Mouse (Mus musculus): Measurements from ENCODE around the gene Pde1c. TPM values are rescaled to one million over a fixed set of nuclear protein-coding genes. Genes with fewer than 3 reads are reported as not detected.
A peak's percentile ranks its signal among the peaks of the same experiment; 100 is the strongest.

The Pde1c gene
- polyA plus RNA-seq, 1 experiment, result not detected

DNA sequence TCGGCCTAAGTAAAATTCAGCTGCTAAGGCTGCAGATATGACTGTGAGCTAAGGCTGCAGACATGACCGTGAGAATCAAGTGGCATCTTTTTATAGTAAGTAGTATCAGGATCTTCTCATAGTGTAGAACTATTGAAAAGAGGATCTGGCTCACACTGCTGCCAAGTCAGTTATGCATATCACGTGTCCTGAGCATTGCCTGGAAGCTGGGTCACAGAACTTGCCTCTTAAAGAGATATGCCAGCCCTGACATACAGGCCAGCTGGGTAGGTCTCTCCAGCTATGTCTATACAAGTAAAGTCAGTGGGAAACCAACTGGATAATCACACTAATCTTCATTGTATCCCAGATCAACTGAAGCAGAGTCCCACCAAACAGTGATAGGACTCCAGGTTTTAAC is 83.8 kb downstream of the Pde1c start:
- 65% methylated on average over 3 of the region's 3 CpGs for WGBS
- H3K4me1 ChIP-seq (ENCODE audit: control insufficient read depth, insufficient read depth, low read length), result 0 out of 2 replicates have a peak, but pooled peaks cover 2% of the 10 kb centered on the region
- H3K27ac ChIP-seq (ENCODE audit: insufficient read depth, low read depth, low read length), result no peak overlapping the region
- no peak for TF ChIP-seq CTCF (IDR thresholded peaks at IDR 0.05; ENCODE audit: insufficient read depth, low read depth, low read length)
- TF ChIP-seq POLR2A (IDR thresholded peaks at IDR 0.05; ENCODE audit: insufficient read depth, low read depth, low read length), result no peak
- no peak overlapping the region for H3K4me3 ChIP-seq (ENCODE audit: insufficient read depth, low read depth, low read length)

DNA sequence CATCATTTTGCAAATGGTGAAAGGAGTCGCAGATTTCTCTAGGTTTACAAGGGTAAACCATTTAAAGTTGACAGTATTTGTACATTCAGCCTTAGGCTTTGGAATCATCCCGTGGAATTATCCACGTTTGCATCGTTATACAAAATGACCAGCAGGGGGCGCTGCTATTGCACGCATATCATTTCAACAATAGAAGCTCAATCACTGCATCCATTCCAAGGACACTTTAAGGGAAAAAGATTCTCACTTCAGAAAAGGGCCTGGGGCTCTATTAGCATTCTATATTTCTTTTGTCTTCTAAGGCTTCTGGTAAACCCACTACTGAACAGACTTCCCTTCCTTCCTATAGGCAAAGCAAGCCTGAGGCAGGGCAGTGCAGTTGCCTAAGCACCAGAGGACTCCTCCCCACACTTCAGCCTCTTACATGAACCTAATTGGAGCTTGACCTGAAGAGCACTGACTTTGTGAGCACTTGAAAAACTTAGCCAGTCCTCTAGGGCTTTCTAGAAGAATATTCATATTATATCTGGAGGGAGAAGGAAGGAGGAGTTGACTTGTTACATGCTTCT is 87.9 kb downstream of the Pde1c start:
- Histone ChIP-seq H3K27ac (ENCODE audit: insufficient read depth, low read depth, low read length) (no peak overlapping the region), H3K4me1 (ENCODE audit: control insufficient read depth, insufficient read depth, low read length) (0 out of 2 replicates have a peak, but pooled peaks cover 2% of the 10 kb centered on the region), H3K4me3 (ENCODE audit: insufficient read depth, low read depth, low read length) (no peak overlapping the region)
- TF ChIP-seq POLR2A (IDR thresholded peaks at IDR 0.05; ENCODE audit: insufficient read depth, low read depth, low read length) (no peak), CTCF (IDR thresholded peaks at IDR 0.05; ENCODE audit: insufficient read depth, low read depth, low read length) (no peak)
- 2% methylated on average over 6 of the region's 6 CpGs for WGBS

DNA sequence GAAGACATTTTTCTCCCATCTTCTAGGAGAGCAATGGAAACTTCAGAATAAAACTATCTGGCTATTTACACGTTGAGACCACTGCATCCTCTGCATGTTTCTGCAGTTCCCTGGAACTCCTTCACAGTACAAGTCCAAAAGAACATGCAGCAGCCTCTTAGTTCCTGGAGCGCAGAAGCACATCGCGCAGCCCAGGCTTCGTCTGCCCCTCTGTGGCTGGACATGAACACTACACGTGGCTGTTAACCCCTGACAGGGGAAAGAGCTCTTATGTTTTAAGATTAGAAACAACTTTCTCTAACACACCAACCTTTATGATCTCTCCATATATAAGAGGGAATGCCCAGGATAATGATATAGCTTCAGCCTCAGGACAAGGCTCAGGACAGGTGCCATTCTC is 92.3 kb downstream of the Pde1c start:
- no peak overlapping the region for H3K27ac ChIP-seq (ENCODE audit: insufficient read depth, low read depth, low read length)
- WGBS, result 18% methylated on average over 6 of the region's 6 CpGs
- H3K4me1 ChIP-seq (ENCODE audit: control insufficient read depth, insufficient read depth, low read length), result no peaks in the 10 kb centered on the region
- TF ChIP-seq CTCF (IDR thresholded peaks at IDR 0.05; ENCODE audit: insufficient read depth, low read depth, low read length) (peak; percentile 67), POLR2A (IDR thresholded peaks at IDR 0.05; ENCODE audit: insufficient read depth, low read depth, low read length) (no peak)
- H3K4me3 ChIP-seq (ENCODE audit: insufficient read depth, low read depth, low read length), result no peak overlapping the region

DNA sequence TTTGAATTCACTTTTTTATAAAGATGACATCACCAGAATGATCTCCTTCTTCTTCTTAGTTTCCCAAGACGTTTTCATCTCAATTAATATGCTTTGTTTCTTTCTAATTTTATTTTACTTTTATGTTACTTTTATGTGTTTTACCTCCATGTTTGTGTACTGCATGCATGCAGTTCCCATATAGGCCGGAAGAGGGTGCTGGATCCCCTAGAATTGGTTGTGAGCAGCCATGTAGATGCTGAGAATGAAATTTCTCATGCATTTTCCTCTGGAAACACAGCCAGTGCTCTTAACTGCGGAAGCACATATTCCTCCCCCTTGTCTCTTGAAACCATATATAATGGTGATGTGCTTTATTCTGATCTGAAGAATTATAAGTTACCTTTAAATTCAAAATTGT is 110.8 kb downstream of the Pde1c start:
- Histone ChIP-seq H3K4me3 (ENCODE audit: insufficient read depth, low read depth, low read length) (no peak overlapping the region), H3K27ac (ENCODE audit: insufficient read depth, low read depth, low read length) (no peak overlapping the region), H3K4me1 (ENCODE audit: control insufficient read depth, insufficient read depth, low read length) (no peaks in the 10 kb centered on the region)
- TF ChIP-seq POLR2A (IDR thresholded peaks at IDR 0.05; ENCODE audit: insufficient read depth, low read depth, low read length) (no peak), CTCF (IDR thresholded peaks at IDR 0.05; ENCODE audit: insufficient read depth, low read depth, low read length) (no peak)
- 52% methylated on average over 3 of the region's 3 CpGs for WGBS

DNA sequence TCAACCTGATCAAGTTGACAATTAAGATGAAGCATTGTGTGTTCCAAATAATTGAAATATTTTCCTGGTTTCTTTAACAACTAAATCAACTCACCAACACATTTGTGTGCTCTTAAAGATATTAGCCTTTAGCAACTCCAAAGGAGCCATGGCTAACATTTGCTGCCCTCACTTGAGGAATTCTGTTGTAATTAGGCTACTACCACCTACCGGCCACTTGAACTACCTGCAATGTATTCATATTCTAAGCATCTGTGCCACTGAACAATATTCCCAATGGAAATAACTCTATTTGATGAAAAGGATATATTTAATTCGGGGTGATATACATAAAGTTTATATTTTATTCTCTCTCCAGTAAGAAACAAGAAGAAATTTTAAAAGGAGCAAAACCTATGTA is 121.0 kb downstream of the Pde1c start:
- no peaks in the 10 kb centered on the region for H3K4me1 ChIP-seq (ENCODE audit: control insufficient read depth, insufficient read depth, low read length)
- TF ChIP-seq CTCF (IDR thresholded peaks at IDR 0.05; ENCODE audit: insufficient read depth, low read depth, low read length) (no peak), POLR2A (IDR thresholded peaks at IDR 0.05; ENCODE audit: insufficient read depth, low read depth, low read length) (no peak)
- no peak overlapping the region for H3K27ac ChIP-seq (ENCODE audit: insufficient read depth, low read depth, low read length)
- WGBS, result 31% methylated on average over 2 of the region's 2 CpGs
- H3K4me3 ChIP-seq (ENCODE audit: insufficient read depth, low read depth, low read length), result no peak overlapping the region

DNA sequence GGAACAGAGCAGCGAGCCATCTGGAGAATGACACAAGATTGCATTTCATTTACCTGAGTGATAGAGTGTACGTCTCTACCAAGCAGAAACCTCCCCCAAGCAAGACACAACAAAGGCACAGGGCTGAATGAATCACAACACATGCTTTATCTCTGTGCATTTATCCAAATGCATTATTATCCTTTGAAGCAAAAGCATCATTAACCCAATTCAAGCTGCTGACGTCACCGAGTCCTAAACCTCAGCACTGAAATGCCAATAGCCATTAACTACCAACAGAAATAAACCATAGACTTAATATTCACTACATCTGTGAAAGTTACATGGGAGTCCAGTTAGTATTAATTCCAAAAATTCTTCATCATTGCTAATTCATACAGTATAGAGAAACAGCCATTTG is 127.4 kb downstream of the Pde1c start:
- TF ChIP-seq CTCF (IDR thresholded peaks at IDR 0.05; ENCODE audit: insufficient read depth, low read depth, low read length), result no peak
- TF ChIP-seq POLR2A (IDR thresholded peaks at IDR 0.05; ENCODE audit: insufficient read depth, low read depth, low read length), result no peak
- H3K4me1 ChIP-seq (ENCODE audit: control insufficient read depth, insufficient read depth, low read length), result no peaks in the 10 kb centered on the region
- 51% methylated on average over 4 of the region's 4 CpGs for WGBS
- H3K27ac ChIP-seq (ENCODE audit: insufficient read depth, low read depth, low read length), result no peak overlapping the region
- H3K4me3 ChIP-seq (ENCODE audit: insufficient read depth, low read depth, low read length), result no peak overlapping the region

DNA sequence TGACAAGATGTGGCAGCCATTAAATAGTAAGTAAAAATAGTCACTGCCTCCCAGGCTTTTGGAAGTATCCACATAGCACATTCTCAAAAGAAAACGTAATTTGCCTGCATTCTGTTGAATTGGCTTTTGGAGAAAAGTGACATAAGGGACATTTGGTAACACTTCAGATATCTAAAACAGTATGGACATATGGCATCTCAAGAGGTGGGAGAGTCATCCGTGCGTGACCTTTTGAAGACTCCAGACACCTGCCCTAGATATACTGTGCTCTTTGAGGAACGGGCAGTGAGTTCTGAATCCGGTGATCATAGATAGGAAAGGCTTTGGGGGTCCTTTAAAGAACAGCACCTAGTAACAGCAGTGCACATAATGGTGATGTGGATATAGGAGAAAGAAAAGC is 143.1 kb downstream of the Pde1c start:
- Histone ChIP-seq H3K27ac (ENCODE audit: insufficient read depth, low read depth, low read length) (no peak overlapping the region), H3K4me1 (ENCODE audit: control insufficient read depth, insufficient read depth, low read length) (no peaks in the 10 kb centered on the region), H3K4me3 (ENCODE audit: insufficient read depth, low read depth, low read length) (no peak overlapping the region)
- no peak for TF ChIP-seq CTCF (IDR thresholded peaks at IDR 0.05; ENCODE audit: insufficient read depth, low read depth, low read length)
- TF ChIP-seq POLR2A (IDR thresholded peaks at IDR 0.05; ENCODE audit: insufficient read depth, low read depth, low read length), result no peak
- WGBS, result 92% methylated on average over 5 of the region's 5 CpGs

DNA sequence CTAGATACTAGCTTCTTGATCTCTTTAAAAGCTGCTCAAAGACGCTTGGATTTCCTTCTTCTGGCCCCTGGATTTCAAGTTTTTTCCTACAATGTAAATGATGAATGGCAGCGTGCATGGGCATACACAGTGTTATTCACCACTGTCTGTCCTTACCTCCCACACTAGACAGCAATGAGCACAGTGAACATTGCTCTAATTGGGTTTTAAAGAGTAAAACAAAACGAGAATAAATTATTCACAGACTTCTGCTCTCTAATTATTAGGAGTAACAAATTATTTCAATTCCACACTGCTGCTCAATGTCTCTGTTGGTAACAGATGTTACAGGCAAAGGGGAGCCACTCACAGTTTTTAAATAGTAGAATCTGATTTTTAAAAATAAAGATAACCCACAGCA is 146.0 kb downstream of the Pde1c start:
- 17% methylated on average over 3 of the region's 3 CpGs for WGBS
- no peak for TF ChIP-seq POLR2A (IDR thresholded peaks at IDR 0.05; ENCODE audit: insufficient read depth, low read depth, low read length)
- Histone ChIP-seq H3K4me1 (ENCODE audit: control insufficient read depth, insufficient read depth, low read length) (no peaks in the 10 kb centered on the region), H3K4me3 (ENCODE audit: insufficient read depth, low read depth, low read length) (no peak overlapping the region), H3K27ac (ENCODE audit: insufficient read depth, low read depth, low read length) (no peak overlapping the region)

DNA sequence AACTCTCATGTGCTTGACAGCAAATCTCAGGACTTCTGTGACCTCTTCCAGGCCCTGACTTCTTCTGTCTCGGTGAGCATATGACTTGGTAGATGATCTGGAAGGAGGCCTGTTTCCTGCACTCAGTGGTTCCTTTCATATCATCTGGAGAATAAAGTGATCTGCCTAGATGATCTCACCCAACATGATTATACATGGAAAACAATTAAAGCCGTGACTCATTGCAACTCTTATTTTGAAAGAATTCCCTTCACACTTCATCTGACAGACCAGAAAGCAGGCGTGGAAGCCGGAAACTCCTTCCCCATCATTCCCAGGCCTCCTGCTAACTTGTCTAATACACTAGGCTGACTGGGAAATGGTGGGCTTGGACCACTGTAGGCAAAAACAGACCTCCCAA is 152.7 kb downstream of the Pde1c start:
- H3K4me1 ChIP-seq (ENCODE audit: control insufficient read depth, insufficient read depth, low read length), result no peaks in the 10 kb centered on the region
- no peak overlapping the region for H3K27ac ChIP-seq (ENCODE audit: insufficient read depth, low read depth, low read length)
- TF ChIP-seq CTCF (IDR thresholded peaks at IDR 0.05; ENCODE audit: insufficient read depth, low read depth, low read length) (no peak), POLR2A (IDR thresholded peaks at IDR 0.05; ENCODE audit: insufficient read depth, low read depth, low read length) (no peak)
- H3K4me3 ChIP-seq (ENCODE audit: insufficient read depth, low read depth, low read length), result no peak overlapping the region
- 56% methylated on average over 4 of the region's 4 CpGs for WGBS

DNA sequence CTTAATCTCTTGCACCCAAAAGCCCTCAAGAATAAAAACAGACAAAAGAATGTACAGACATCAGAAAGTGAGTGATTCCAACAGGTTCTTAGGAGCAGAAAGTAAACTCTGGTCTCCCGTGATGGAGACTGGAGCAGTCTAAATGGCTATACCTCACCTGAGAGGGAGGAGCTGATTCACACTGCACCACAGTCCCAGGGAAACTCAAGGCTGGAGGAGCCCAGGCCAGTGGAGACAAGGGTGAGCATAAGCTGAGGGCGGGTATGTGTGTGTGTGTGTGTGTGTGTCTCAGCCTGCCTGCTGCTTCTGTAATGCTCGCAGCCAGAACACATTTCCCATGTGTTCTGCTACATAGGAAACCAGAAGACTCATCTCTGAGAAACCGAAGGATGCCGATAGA is 179.7 kb downstream of the Pde1c start:
- H3K4me1 ChIP-seq (ENCODE audit: control insufficient read depth, insufficient read depth, low read length), result no peaks in the 10 kb centered on the region
- no peak overlapping the region for H3K4me3 ChIP-seq (ENCODE audit: insufficient read depth, low read depth, low read length)
- TF ChIP-seq CTCF (IDR thresholded peaks at IDR 0.05; ENCODE audit: insufficient read depth, low read depth, low read length), result no peak
- no peak for TF ChIP-seq POLR2A (IDR thresholded peaks at IDR 0.05; ENCODE audit: insufficient read depth, low read depth, low read length)
- H3K27ac ChIP-seq (ENCODE audit: insufficient read depth, low read depth, low read length), result no peak overlapping the region
- WGBS, result 87% methylated on average over 5 of the region's 5 CpGs
